Mouse (Mus musculus): ENCODE measurements around the gene Nrip2.
A peak's percentile ranks its signal among the peaks of the same experiment; 100 is the strongest.

The Nrip2 gene

GRCm38 (mm10) chr6:128397574-128398261 is 1.4 kb upstream of the Nrip2 start:
- no peak for DNase-seq (ENCODE audit: low spot score in 2 of 2)

GRCm38 (mm10) chr6:128399421-128400185 is 507 bp downstream of the Nrip2 start:
- no peak for DNase-seq (ENCODE audit: low spot score in 2 of 2)

- DNase-seq (ENCODE audit: low spot score in 2 of 2), result no peak
These were observed 5.6 kb downstream of the Nrip2 start for GRCm38 (mm10) chr6:128404708-128405107.

GRCm38 (mm10) chr6:128408544-128409125 is 9.5 kb downstream of the Nrip2 start:
- no peak for DNase-seq (ENCODE audit: low spot score in 2 of 2)

- DNase-seq (ENCODE audit: low spot score in 2 of 2), result no peak
These were observed 11.2 kb downstream of the Nrip2 start for GRCm38 (mm10) chr6:128410305-128410704.

GRCm38 (mm10) chr6:128411115-128411514 is 12.0 kb downstream of the Nrip2 start:
- DNase-seq (ENCODE audit: low spot score in 2 of 2), result peak in 1 of 2 experiments; percentile 63

GRCm38 (mm10) chr6:128416169-128416568 is 17.1 kb downstream of the Nrip2 start:
- DNase-seq (ENCODE audit: low spot score in 2 of 2), result no peak

- no peak for DNase-seq (ENCODE audit: low spot score in 2 of 2)
These were observed 19.0 kb downstream of the Nrip2 start for GRCm38 (mm10) chr6:128418076-128418475.

- no peak for DNase-seq (ENCODE audit: low spot score in 2 of 2)
These were observed 21.9 kb downstream of the Nrip2 start for GRCm38 (mm10) chr6:128421036-128421435.

GRCm38 (mm10) chr6:128421480-128421879 is 22.4 kb downstream of the Nrip2 start:
- DNase-seq (ENCODE audit: low spot score in 2 of 2), result no peak

GRCm38 (mm10) chr6:128423496-128424268 is 24.6 kb downstream of the Nrip2 start:
- no peak for DNase-seq (ENCODE audit: low spot score in 2 of 2)

GRCm38 (mm10) chr6:128424269-128425019 is 25.3 kb downstream of the Nrip2 start, which contains the start of gene Itfg2:
Gene Itfg2, minus strand, starts transcription at chr6:128424931.
- peak; percentile 96 to 98 for DNase-seq (ENCODE audit: low spot score in 2 of 2)

- no peak for DNase-seq (ENCODE audit: low spot score in 2 of 2)
These were observed 25.9 kb downstream of the Nrip2 start for GRCm38 (mm10) chr6:128425046-128425445.

- no peak for DNase-seq (ENCODE audit: low spot score in 2 of 2)
These were observed 28.5 kb downstream of the Nrip2 start for GRCm38 (mm10) chr6:128427571-128427970.

GRCm38 (mm10) chr6:128429300-128429699 is 30.2 kb downstream of the Nrip2 start:
- no peak for DNase-seq (ENCODE audit: low spot score in 2 of 2)

- DNase-seq (ENCODE audit: low spot score in 2 of 2), result no peak
These were observed 30.7 kb downstream of the Nrip2 start for GRCm38 (mm10) chr6:128429826-128430225.

GRCm38 (mm10) chr6:128432356-128432915 is 33.3 kb downstream of the Nrip2 start:
- peak; percentile 41 to 47 for DNase-seq (ENCODE audit: low spot score in 2 of 2)

GRCm38 (mm10) chr6:128433566-128433965 is 34.5 kb downstream of the Nrip2 start:
- no peak for DNase-seq (ENCODE audit: low spot score in 2 of 2)

GRCm38 (mm10) chr6:128435474-128435873 is 36.4 kb downstream of the Nrip2 start:
- peak; percentile 87 to 89 for DNase-seq (ENCODE audit: low spot score in 2 of 2)

GRCm38 (mm10) chr6:128436356-128437005 is 37.4 kb downstream of the Nrip2 start:
- no peak for DNase-seq (ENCODE audit: low spot score in 2 of 2)

Measured in heart, adult 9 months (tissue).